Mouse (Mus musculus) embryonic facial prominence, embryonic 10.5 days (tissue): ENCODE measurements at regions not wholly inside any gene's neighbourhood (a gene's known extent, or its start where the extent isn't known, plus 50 kb on each side); places are given as distances from the start of the nearest gene placed in this dataset.

ENCODE experiments used
- DNase-seq: peaks from one replicate; pipeline ENCODE4 v3.0.0-alpha.2; 2017; ENCODE audit warnings: low spot score
- H3K27ac ChIP-seq: fragments of 300-500 bp; sonication (generic); replicated peaks from 2 replicates; pipeline ENCODE4 v1.5.1; 2016; ENCODE audit warnings: mild to moderate bottlenecking
- H3K27me3 ChIP-seq: fragments of 300-500 bp; sonication (generic); replicated peaks from 2 replicates; pipeline ENCODE4 v1.6.1; 2016; ENCODE audit warnings: low read depth, mild to moderate bottlenecking; ENCODE audit not compliant: poor library complexity, severe bottlenecking
- H3K36me3 ChIP-seq: fragments of 300-500 bp; sonication (generic); replicated peaks from 2 replicates; pipeline ENCODE4 v1.6.1; 2016; ENCODE audit warnings: mild to moderate bottlenecking, moderate library complexity
- H3K4me1 ChIP-seq: fragments of 300-500 bp; sonication (generic); 2 replicates; pipeline ENCODE4 v1.6.1; 2016
- H3K4me3 ChIP-seq: fragments of 300-500 bp; sonication (generic); 2 replicates; pipeline ENCODE4 v1.5.1; 2016; ENCODE audit warnings: mild to moderate bottlenecking, moderate library complexity
- H3K9me3 ChIP-seq: fragments of 300-500 bp; sonication (generic); 2 replicates; pipeline ENCODE4 v1.6.1; 2016; ENCODE audit warnings: mild to moderate bottlenecking
- WGBS: fragments of 180-500 bp; shearing (Covaris S2); methylation state at CpG from one replicate; pipeline ENCODE4 v1.1.7; 2016; 5-methylcytosine and 5-hydroxymethylcytosine counted together

DNA sequence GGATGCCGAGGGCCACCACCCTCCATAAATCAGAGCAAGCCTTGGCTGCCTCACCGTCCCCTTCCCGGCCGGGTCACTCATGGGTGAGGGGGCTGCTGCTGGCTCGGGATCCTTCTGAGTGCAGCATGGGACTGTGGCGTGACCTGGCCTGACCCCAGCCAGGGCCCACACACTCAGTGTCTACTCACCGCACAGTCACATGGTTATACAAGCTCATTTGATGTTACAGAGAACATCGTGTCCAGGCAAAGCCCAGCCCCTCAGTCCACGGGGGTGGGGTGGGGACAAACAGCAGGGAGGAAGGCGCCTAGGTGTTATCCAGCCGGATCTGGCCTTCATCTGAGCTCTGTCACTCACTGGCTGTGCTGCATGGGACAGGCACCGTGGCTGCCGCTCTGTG lies 195.9 kb upstream of the Dio3 start:
- peak; percentile 30 for DNase-seq
- no peaks in the 10 kb centered on the region for H3K36me3 ChIP-seq
- H3K9me3 ChIP-seq: no peaks in the 10 kb centered on the region
- 52% methylated on average over 13 of the region's 13 CpGs for WGBS
- peak overlapping the region; percentile 40; the same call in 1 of the 2 replicates for H3K27ac ChIP-seq
- H3K4me1 ChIP-seq: peaks cover 12% of the 10 kb centered on the region
- H3K27me3 ChIP-seq: no peaks in the 10 kb centered on the region
- no peak overlapping the region for H3K4me3 ChIP-seq

DNA sequence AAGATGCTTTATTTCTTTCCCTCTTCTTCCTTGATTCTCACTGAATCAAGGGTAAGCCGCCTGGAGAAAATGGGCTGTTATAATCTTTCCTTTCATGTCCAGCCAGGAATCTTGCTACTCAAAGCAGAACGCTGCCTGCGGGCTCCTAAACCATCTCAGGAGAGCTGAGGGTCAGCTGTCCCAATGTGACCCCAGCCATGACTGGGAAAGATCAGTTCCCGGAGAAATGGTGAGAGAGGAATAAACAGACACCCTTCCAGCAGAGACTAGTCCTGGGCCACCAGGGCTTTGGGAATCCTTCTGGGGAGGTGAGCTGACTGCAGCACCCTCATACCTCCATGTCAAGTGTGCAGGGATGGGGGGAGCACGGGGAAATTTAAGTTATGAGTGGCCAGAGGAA lies 195.4 kb upstream of the Dio3 start:
- H3K27me3 ChIP-seq: no peaks in the 10 kb centered on the region

DNA sequence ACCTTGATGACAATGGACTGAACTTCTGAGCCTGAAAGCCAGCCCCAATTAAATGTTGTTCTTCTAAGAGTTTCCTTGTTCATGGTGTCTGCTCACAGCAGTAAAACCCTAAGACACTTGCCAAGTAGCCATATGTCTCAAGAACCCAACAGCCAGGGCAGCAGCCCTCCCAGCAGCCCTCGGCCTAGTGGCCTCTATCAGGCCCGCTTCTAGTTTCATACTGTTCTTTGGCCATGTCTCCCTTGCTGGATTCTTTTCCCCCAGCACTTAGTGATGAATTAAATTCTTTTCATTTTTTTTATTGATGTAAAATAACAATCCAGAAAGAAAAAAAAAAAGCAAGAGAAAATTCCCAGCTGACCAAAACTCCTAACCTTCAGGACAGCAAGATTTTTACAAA lies 191.9 kb upstream of the Dio3 start:
- Histone ChIP-seq H3K27me3 (no peaks in the 10 kb centered on the region), H3K9me3 (no peaks in the 10 kb centered on the region), H3K4me3 (no peak overlapping the region), H3K27ac (no peak overlapping the region), H3K4me1 (peaks cover 12% of the 10 kb centered on the region), H3K36me3 (no peaks in the 10 kb centered on the region)
- DNase-seq: no peak
- 93% methylated on average over 2 of the region's 2 CpGs for WGBS

More for the DNA sequence above, 195.4 kb upstream of the Dio3 start:
- H3K27ac ChIP-seq: peak overlapping the region; percentile 40; the same call in 1 of the 2 replicates
- no peaks in the 10 kb centered on the region for H3K9me3 ChIP-seq
- H3K4me1 ChIP-seq: peaks cover 12% of the 10 kb centered on the region
- DNase-seq: no peak
- H3K36me3 ChIP-seq: no peaks in the 10 kb centered on the region
- no peak overlapping the region for H3K4me3 ChIP-seq
- 64% methylated on average over 5 of the region's 5 CpGs for WGBS

DNA sequence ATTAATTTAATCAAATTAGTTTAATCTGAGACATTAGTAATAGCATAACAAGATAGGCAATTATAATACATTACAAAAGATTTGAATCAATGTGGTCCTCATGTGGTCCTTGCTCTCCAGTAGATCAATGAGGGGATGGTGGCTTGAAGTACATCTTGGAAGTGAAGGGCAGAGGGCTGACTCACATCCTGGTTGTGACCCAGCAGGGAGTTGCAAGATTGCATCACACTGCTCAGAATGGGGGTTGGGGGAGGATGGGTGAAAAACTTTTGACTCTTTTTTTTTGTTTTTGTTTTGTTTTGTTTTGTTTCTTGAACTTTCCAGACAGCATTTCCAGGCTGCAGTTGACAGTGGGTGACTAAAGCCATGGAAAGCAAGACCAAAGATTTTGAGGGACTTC lies 191.1 kb upstream of the Dio3 start:
- Histone ChIP-seq H3K9me3 (no peaks in the 10 kb centered on the region), H3K27ac (no peak overlapping the region), H3K4me3 (no peak overlapping the region), H3K4me1 (peaks cover 8% of the 10 kb centered on the region), H3K27me3 (no peaks in the 10 kb centered on the region), H3K36me3 (no peaks in the 10 kb centered on the region)
- no peak for DNase-seq

DNA sequence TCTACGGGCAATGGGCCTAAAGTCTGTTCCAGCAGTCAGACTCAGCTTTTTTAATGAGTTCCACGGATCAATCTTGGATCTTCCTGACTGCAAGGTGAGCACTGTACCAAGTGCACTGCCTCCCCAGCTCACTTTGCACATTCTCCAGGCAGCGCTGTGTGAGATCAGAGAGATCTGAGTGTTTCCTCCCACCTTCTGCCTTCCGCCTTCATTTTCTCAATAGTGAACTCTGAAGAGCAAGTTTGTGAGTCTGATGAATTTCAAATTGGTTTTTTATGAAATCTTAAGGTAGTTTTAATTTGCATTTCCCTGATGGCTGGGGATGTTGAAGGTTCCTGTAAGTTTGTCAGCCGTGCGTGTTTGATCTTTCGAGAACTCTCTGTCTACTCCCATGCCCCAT lies 176.7 kb upstream of the Dio3 start:
- Histone ChIP-seq H3K27me3 (no peaks in the 10 kb centered on the region), H3K4me3 (no peak overlapping the region), H3K27ac (no peak overlapping the region), H3K4me1 (no peaks in the 10 kb centered on the region), H3K9me3 (peaks cover 9% of the 10 kb centered on the region), H3K36me3 (no peaks in the 10 kb centered on the region)
- WGBS: 88% methylated on average over 7 of the region's 7 CpGs
- DNase-seq: no peak

DNA sequence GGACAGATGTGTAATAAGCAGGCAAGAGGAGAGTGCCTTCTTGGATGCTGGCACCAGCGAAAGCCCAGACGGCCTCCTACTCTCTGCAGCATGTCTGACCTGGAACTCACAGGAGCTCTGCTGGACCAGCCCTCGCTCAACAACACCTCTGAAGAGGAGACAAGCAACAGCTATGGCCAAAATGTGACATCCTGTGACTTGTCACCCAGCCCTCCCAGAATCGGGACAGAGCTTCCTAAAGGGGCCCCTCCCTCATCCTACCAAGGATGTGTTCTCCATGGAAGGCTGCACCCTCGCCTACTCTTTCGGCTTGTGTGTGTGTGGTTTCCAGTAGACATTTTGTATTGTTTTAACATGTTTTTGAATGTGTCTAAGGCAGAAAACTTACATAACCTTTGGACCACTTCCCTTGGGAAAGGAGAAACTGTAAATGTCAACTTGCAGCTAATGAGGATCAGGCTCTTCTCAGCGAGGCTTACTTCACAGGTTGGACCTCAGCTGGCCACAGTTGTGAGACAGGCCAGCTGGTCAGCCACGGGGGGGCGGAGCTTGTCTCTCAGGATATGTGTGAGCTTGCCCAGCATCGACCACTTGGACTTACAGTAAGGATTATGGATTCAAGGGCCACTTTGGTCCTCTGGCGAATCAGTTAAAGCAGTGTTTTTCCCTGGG lies 166.7 kb upstream of the Dio3 start:
- H3K9me3 ChIP-seq: no peaks in the 10 kb centered on the region
- DNase-seq: peak; percentile 24
- no peaks in the 10 kb centered on the region for H3K27me3 ChIP-seq
- no peaks in the 10 kb centered on the region for H3K36me3 ChIP-seq
- H3K4me3 ChIP-seq: no peak overlapping the region
- H3K27ac ChIP-seq: no peak overlapping the region
- H3K4me1 ChIP-seq: 0 out of 2 replicates have a peak, but pooled peaks cover 7% of the 10 kb centered on the region
- WGBS: 78% methylated on average over 11 of the region's 11 CpGs

DNA sequence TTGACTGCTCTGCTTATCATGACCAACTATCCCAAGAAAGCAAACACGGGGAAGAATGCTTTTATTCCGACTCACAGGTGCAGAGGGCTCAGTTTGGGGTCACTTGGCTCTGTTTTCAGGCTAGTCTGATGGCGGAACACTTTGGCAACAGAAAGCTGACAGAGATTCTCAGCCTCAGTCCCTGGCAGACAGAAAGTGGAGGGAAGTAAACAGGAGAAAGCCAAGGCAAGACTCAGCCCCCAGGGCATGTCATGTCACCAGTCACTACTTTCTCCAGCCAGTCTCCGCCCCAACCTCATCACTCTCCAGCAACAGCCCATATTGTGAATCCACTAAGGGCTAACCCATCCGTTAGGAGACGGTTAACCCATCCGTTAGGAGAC lies 166.2 kb upstream of the Dio3 start:
- Histone ChIP-seq H3K27me3 (no peaks in the 10 kb centered on the region), H3K4me3 (no peak overlapping the region), H3K4me1 (peaks cover 10% of the 10 kb centered on the region; the same call in 1 of the 2 replicates), H3K9me3 (no peaks in the 10 kb centered on the region), H3K27ac (no peak overlapping the region), H3K36me3 (no peaks in the 10 kb centered on the region)
- WGBS: 84% methylated on average over 7 of the region's 7 CpGs
- DNase-seq: no peak

DNA sequence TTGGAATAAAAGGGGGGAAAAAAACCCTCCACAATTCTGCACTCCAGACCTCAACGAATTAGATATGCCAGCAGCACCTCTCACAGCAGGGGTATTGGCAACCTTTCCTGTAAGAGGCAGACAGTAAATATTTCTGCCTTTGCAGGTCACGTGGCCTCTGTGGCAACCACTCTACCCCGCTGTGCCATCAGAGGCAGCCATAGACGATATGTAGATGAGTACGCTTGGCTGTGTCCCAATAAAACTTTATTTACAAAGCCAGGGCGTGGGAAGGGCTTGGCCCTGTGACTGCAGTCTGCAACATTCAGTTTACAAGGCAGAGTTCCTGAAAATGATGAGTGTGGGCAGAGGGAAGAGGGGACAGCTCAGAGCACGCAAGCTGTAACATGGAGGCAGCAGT lies 158.7 kb upstream of the Dio3 start:
- WGBS: 81% methylated on average over 7 of the region's 7 CpGs
- no peak for DNase-seq
- no peaks in the 10 kb centered on the region for H3K27me3 ChIP-seq
- no peak overlapping the region for H3K4me3 ChIP-seq
- no peaks in the 10 kb centered on the region for H3K36me3 ChIP-seq
- no peak overlapping the region for H3K27ac ChIP-seq
- no peaks in the 10 kb centered on the region for H3K9me3 ChIP-seq
- H3K4me1 ChIP-seq: peaks cover 3% of the 10 kb centered on the region; the same call in 1 of the 2 replicates

DNA sequence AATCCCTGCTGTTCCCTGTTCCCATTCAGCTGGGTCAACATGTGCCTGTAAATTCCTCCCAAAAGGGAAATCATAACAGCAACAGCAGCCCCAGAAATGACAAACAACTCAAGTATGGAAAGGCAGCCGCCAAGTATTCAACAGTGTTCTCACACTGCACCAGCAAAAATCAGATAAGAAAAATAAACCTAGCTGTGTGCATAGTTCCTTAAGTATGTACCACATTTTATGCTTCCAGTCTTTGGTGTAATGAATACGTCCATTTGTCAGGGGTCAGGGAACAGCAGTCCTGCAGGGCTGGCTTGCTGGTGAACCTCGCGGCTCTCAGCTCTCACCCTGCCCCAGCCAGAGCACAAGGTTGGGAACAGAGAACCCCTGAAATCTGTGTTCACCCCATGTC lies 155.9 kb upstream of the Dio3 start:
- Histone ChIP-seq H3K36me3 (no peaks in the 10 kb centered on the region), H3K4me3 (no peak overlapping the region), H3K27me3 (no peaks in the 10 kb centered on the region), H3K4me1 (no peaks in the 10 kb centered on the region), H3K27ac (no peak overlapping the region), H3K9me3 (no peaks in the 10 kb centered on the region)
- 81% methylated on average over 4 of the region's 4 CpGs for WGBS
- DNase-seq: no peak

DNA sequence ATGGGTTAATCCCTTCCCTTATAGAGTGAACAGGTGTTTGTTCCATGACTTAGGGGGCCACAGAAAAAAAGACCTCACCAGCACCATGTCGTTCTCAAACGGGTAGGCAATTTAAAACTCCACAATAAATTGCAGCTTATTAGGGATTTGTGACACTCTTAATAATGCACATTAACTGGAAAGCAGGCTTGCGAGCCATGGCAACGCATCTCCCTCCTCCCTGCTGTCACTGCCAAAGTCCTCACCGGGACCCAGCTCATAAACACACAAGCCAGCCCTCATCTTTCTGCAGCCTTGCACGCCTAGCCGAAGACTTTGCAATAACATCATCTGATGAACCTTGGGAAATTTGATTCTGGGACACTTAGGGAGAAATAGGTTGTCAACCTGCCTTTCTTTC lies 152.3 kb upstream of the Dio3 start:
- Histone ChIP-seq H3K27me3 (no peaks in the 10 kb centered on the region), H3K27ac (no peak overlapping the region), H3K36me3 (no peaks in the 10 kb centered on the region), H3K4me3 (no peak overlapping the region), H3K9me3 (no peaks in the 10 kb centered on the region), H3K4me1 (no peaks in the 10 kb centered on the region)
- DNase-seq: no peak
- WGBS: 84% methylated on average over 7 of the region's 7 CpGs

DNA sequence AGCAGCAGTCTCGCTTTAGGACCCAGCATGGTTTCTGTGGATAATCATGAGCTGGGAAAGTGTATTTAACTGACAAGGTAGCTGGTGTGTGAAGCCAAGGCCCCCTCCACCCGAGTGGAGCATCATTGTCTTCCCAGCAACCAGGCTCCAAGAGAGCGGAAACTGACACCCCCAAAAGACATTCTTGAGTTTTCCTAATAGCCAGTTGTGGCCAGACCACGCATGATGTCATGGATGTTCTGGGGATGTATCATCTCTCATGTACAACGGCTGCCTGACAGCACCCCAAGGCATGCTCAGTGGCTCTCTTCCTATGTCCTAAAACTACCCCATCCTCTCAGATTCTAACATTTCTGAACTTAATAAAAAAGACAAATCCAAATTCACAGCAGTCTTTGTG lies 133.5 kb upstream of the Dio3 start:
- Histone ChIP-seq H3K36me3 (no peaks in the 10 kb centered on the region), H3K4me3 (no peak overlapping the region), H3K27me3 (no peaks in the 10 kb centered on the region), H3K27ac (no peak overlapping the region), H3K4me1 (no peaks in the 10 kb centered on the region), H3K9me3 (peaks cover 3% of the 10 kb centered on the region; the same call in 1 of the 2 replicates)
- 83% methylated on average over 5 of the region's 5 CpGs for WGBS
- no peak for DNase-seq

DNA sequence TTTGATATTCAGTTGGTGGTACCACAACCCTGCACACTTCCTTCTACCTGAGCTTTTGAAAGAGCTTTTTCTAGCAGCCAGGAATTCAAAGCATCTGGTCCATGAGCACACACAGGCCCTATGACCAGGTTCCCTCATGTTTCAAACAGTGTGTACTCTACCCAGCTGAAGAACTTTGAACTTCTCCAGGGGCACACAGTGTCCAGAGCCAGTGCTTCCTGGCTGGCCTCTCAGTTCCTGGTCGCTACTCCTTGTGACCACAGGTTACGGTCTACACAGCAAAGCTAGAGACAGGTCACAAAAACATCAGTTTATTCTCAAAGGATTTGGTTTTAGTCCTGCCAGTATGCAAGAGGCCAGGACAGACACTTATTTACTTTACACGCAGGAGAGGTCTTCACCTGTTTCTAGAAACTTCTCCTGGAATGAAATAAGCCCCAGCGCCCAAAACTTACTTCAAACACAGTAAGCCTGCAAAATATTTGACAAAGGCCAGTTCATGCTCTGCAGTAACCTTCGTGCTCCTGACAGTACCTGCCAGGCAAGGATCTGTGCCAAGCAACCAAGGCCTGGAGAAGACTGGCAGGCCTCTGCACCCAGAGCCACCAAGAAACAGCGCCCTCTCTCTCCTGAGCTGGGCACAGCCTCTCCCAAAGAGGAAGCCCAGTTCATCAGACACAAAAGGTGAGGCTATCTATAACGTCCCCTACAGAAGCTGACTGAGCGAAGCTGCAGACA lies 124.5 kb upstream of the Dio3 start:
- DNase-seq: no peak
- Histone ChIP-seq H3K27ac (peak overlapping the region; percentile 41; the same call in 1 of the 2 replicates), H3K36me3 (no peaks in the 10 kb centered on the region), H3K9me3 (peaks cover 3% of the 10 kb centered on the region; the same call in 1 of the 2 replicates), H3K4me3 (no peak overlapping the region), H3K4me1 (peaks cover 43% of the 10 kb centered on the region), H3K27me3 (no peaks in the 10 kb centered on the region)
- WGBS: 85% methylated on average over 8 of the region's 8 CpGs

DNA sequence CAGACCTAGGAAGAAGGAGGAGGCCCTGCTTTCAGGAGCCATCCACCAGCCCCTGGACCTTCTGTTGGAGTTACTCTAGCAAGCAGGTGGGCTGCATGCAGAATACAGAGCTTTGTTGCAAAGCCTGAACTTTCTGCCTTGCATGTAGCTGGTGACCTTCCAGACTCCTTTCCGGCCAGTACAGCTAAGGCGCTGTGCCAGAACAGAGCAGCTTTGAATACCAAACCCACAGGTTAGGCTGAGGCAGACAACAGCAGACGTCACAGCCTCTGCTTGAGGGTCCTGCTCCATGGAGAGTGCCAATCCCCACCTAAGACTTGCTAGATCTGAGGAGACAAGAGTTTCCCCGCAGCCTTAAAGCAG lies 123.9 kb upstream of the Dio3 start:
- WGBS: 74% methylated on average over 4 of the region's 4 CpGs
- peaks cover 43% of the 10 kb centered on the region for H3K4me1 ChIP-seq
- DNase-seq: no peak
- H3K4me3 ChIP-seq: no peak overlapping the region
- H3K27ac ChIP-seq: peak overlapping the region; percentile 41; the same call in 1 of the 2 replicates
- H3K27me3 ChIP-seq: no peaks in the 10 kb centered on the region
- H3K36me3 ChIP-seq: no peaks in the 10 kb centered on the region
- no peaks in the 10 kb centered on the region for H3K9me3 ChIP-seq
